Mouse (Mus musculus) cerebellum, adult 9-10 months (tissue): ENCODE measurements at regions not wholly inside any gene's neighbourhood (a gene's known extent, or its start where the extent isn't known, plus 50 kb on each side); places are given as distances from the start of the nearest gene placed in this dataset.

ENCODE experiments used
- DNase-seq: peaks from one replicate; pipeline ENCODE4 v3.0.0; 2022

DNA sequence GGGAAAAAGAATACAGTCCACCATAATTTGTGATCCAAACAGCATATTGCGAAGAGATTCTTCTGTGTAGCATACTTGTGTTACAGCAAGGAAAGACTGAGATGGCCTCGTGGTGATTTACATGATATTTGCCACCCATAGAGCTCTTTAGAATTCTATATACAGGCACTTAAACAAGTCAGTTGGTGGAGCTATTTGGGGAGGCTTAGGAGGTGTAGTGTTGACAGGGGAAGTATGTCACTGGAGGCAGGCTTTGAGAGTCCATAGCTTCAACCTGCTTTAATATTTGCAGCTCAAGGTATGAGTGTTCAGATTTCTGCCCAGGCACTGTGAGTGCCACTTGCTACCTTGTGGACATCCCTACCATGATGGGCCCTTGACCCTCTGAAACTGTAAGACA, 187.3 kb downstream of the Ostf1 start:
- no peak for DNase-seq

DNA sequence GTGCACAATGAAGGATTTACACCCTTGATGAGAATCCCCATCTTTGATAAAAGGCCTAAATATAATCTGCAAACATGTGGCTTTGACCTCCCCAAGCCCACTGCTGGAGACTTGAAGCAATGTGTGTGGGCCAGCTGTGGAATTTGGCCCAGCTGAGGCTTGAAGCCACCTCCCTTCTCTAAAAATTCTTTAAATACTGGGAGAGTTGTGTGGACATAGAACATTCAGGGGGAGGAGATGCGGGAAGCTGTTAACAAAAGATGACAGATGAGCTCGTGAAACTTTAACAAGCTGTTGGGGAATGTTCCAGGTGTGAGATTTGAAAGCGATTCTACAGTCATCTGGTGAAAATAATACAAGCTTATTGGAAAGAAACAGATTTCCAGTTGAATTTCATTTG, 195.3 kb downstream of the Ostf1 start:
- no peak for DNase-seq

DNA sequence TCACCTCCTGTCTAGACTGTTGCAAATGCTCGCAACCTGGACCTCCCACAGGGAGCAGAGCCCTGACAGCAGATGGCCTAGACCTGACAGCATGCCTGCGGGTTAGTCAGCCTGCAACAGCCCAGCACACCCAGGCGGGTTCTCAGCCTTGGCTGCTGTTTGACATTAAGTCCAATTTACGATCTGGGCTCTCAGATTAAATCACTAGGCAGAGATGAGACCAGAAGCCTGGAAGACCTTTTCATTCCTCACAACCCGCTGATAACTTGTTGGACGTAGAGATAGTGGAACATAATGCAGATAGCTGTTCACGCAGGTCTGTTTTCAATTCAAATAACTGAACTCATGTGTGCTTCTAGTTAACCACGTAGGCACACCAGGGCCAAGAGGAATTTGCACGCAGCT, 211.2 kb downstream of the Ostf1 start:
- DNase-seq = peak; percentile 65

DNA sequence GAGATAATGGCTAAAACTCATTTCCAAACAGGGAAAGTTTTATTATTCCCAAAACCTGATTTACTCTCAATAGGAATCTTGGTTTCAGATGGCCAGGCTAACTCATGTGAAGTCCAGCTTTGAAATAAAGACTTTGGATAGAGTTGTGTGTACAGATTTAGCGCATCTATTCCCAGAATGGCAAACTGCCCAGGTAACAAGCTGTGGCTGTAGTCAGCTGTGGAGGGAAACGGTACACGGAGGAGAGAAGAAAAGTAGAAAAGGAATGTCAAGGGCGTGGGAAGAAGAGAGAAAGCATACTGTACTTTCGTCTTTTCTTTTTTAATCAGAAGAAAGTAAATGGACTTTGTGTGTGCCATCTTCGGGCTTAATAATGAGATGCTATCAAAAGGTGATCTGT, 213.1 kb downstream of the Ostf1 start:
- no peak for DNase-seq

DNA sequence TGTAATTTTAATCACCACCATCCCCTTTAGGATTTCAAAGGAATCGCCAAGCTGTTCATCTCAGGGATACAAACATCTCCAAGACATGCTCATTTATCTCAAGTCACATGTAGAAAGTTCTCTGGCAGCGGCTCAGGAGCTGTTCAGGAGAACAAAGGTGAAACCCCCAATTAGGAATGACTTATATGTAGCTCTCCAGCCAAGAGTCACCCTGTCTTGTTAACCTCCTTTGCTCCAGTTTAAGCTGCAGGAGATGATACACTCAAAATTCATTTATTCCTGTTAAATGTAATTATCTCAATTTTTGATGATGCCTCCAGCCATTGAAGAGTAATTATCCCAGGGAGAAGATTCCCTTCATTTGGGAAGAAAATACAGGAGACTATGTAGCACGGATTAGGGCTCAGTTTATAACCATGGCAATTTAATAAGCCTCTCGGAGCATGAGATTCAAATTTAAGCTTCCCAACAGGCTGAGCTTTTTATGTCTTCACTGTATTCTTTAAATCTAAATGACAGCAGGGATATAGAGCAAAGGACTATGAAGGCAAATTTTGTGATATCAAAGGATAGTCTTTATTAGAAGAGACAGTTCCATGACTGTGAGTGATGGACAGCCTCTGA, 254.0 kb downstream of the Ostf1 start:
- no peak for DNase-seq

DNA sequence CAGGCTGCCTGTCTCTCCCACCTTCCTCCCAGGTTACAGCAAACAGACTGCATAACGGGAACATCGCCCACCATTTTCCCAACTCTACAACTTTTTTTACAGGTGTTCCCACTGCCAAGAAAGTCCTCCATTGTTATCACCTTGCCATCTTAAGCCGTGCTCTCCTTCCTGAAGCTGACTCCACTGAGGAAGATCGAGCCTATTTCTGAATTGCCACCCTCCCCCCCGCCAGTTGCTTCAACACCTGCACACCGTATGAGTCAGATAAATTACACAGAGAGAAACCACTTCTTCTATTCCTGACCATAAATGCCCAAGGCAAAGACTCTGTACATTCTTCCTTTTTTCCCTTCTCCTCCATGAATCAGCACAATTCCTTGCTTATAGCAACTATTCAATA, 263.0 kb downstream of the Ostf1 start:
- DNase-seq = no peak

DNA sequence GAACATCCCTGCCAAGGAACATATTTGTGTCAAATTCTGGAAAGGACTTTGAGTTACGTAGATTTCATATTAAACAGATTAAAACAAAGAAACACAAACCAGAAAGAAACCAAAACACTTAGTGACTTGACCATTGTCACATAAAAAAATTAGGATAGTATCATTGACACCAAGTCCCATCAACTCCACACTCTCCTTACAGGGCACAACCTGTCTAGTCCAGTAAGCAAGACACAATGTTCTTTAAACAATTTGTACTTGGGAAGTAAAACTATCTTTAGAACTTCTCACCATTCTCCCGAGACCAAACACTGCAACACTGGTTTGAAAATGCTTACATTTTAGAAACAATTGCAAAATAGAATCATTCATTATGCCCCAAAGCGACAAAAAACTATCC, 277.7 kb downstream of the Ostf1 start:
- DNase-seq = no peak

DNA sequence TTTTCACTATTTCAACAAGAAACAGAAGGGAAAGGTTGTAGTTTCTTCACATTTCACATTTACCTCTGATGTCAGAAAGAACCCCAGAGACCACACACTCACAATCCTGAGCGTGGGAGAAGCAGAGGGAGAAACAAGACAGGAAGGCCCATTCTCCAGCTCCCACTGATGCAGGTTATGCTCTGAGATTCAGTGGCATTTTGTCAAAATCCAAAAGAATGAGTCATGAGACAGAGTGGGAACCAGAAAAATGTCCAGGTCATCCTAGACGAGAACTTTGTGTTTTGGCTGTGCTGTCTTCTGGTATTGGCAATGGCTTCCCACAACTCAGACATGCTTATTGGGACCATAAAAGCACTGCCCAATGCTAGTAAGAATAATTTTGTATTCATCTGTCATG, 285.9 kb downstream of the Ostf1 start:
- DNase-seq = no peak

DNA sequence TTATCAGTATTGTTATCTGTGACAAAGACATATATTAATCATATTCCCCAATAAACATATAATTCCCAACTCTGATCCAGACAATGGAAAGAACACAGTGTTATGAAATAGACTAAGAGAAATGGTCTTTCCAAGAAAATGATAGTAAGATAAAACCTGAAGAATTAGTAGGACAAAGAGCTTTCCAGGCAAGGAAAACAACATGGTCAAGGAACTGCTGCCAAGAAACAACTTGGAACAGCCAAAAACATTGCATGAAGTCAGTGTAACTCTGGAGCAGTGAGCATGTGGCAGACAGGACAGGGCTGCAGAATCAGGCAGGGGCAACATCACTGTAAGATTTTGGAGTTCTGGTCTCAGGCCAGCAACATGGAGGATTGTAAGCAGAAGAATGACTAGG, 288.0 kb downstream of the Ostf1 start:
- DNase-seq = no peak

DNA sequence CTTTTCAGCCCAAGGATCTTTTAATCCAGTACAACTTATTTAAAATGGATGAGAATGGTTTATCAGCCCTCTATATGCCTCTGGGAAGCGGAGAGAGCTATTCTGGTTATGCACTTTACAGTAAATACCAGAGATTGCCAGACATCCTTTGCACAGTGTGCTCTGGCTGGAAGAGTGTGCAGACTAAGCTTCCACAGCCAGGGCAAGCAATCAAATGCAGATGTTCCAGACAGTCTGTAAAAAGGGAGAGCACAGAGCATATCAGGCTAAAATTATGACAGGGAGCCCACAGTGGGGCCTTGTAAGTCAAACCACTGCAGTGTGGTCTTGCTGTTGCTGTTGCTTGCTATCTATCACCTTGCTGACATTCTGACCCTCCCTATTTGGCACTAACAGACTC, 288.6 kb downstream of the Ostf1 start:
- DNase-seq = no peak

DNA sequence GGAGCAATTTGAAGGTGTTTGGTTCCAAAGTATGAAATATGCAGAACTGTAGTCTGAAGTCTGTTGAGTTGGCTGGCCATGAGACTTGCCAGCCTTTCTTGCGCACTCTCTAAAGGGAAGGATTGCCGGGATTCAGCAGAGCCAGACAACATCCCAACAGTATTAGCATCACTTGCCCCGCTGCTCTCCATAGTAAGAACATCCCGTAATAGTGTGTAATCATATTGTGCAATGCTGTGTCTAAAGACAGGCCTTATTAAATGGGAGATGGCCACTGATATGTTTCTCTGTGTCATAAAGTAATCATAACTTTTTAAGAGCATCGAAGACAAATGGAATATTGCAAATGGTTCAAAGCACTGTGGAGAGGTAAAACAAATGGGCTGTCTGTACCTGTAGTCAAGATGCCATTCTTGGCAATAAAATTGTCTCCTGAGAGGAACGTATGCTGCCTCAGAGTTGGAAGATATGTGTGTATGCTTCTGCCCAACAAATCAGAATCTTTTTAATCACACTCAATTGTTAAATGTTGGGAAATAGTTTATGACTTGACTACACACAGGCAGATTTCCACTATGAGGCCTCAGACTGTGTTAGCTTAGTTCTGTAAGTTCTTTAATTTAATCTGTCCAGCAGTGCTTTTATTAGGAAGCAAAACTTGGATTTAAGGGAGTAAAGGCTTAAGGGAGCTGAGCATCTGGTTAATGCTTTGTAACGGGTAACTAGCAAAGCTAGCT, 293.6 kb downstream of the Ostf1 start:
- no peak for DNase-seq

DNA sequence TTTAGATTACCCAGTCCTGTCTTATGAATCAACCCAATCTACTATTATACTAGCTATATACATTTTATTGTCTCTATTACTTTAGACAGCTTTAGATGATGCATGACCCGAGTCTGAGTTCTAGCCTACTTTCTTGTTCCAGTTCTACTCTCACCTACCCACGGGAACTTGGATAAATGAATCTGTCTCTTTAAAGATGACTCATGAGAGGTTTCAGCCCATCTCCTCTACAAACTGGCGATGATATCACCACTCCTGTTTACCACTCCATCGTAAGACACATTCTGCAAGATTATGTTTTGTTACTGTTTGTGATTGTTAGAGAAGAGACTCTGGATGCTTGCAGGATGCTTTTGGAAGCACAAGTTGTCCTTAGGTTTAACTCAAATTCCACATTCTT, 295.0 kb downstream of the Ostf1 start:
- DNase-seq = no peak

DNA sequence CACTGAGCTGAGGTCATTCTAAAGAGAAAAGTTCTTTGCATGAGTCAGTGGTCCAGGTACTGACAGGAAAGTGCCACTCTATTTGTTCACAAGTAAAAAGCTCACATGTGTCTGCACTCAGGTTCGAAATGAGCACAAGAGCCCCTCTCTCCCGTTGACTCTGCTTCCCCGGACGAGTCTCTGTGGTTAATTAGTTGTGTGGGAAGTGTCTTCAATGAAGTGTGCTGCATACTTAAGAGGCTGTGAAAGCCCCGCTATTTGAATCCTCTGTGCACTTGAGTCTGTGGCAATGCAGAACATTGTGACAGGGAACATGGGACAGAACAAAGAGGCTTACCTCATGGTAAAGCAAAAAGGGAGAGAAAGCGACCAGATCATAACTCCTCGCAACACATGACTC, 297.0 kb downstream of the Ostf1 start:
- DNase-seq = no peak

DNA sequence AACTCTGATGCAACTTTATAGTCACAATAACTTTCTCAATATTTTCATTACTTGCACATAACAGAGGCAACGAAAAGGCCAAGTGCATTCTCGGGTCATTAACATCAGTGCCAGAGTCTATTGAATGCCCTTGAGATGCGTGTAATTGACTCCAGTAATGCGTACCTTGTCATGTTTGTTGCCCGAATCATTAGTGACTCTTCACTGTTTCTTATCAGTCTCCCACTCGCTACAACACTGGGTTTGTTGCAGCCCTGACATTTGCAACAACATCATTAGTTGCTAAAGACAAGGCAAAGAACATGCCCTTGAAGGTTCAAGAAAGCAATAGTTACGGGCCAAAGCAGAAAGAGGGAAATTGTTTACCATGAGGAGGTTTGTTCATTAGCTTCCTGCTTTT, 299.8 kb downstream of the Ostf1 start:
- DNase-seq = no peak

DNA sequence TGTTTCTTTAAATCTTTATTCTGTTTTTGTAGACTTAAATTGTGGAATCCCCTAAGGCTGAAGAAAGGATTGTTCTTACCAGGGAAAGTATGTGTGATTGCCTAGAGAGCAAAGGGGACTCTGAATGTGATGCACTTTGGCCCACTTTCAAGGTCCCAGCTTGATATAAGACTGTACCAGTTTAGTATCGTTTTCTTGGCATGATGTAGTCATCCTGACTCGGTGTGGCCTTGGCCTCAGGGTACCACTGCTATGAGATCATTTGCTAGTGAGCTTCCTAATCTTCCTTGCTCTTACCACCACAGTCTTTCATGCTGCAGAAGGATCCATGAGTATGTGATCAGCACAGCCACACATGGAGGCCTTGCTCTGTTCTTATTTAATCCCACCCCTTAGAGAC, 302.2 kb downstream of the Ostf1 start:
- DNase-seq = no peak

DNA sequence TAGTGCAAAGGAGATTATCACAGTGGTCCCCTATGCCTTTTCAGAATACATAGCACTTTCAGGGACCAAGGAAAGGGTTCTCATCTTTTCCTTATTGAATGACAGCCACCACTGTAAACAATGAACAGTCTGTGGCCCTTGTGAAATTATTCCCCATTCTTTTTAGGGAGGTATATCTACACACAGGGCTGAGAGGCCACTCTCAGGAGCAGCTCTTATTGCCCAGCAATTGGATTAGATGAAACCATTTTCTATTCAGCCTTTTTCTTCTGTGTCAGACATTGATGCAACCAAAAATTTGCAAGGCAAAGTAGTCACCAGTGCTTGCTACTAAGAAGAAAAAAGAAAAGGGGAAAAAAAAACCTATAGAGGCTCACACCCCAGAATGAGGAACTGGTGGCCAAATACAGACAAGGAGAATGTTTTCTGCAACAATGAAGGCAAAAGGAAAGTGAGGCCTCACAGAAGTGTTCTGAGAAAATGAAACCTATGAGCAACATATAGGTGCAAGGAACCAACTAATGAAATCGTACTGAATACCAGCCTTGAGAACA, 313.2 kb downstream of the Ostf1 start:
- no peak for DNase-seq

DNA sequence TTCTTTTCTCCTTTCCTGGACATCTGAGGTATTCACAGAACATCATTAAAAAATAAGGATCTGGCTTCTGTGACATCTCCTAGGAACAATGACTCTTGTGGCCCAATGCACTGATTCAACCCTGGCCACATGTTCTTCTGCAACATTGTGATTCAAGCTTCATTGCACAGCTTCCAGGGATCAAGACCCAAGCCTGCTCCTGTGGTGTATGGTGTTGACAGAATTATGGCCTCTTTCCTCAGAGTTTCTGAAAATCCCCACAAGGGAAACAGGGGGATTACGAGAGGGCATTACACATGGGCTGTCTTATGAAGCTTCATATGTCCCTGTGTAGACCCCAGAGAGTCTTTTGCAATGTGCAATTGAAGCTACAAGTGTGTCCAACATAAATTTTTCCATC, 358.2 kb downstream of the Ostf1 start:
- no peak for DNase-seq

DNA sequence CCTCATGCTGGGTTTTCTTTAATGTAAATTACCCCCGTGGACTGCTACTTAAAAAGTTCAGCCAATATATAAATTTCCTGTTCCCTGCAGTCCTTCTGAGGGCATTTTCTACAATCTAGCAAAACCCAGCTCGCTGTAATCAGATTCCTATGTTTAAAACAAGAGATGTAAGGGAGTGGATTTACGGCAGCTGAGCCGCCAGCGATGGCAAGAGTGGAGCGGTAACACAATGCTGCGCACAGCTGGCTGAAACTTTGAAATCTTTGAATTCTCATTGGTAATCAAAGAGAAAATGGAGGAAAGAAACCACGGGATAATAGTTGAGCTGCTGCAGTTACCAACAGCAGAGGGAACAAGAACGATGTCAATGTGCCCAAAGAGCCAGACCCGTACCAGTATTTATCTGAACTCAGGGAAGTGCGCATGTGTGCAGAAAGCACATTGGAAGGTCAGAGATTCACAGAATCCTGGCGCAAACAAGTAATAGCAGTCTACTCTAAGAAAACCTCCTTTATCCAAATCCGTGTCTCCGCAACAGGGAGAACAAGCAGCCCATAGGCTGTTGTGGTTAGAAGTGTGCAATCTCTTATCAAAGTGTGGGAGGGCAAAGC, 376.4 kb downstream of the Ostf1 start:
- no peak for DNase-seq

DNA sequence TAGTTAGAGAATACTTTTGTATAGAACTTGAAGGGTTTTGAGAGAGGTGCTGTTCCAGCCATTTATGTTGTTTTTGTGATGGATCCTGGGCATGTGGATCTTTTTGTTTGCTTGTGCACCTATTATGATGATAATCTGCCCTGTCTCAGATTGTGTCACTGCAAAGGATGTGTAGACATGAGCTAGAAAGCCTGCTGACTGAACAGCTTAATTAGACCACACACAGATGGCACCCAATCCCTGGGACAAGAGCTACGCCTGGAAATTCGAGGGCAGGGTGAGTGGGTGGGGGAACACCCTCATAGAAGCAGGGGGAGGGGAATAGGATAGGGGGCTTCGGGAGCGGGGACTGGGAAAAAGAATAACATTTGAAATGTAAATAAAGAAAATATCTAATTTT, 378.3 kb downstream of the Ostf1 start:
- no peak for DNase-seq
